Mouse (Mus musculus) ES-Bruce4 (cell line): ENCODE data around the gene Preb.

Experiments
- CTCF ChIP-seq: IDR thresholded peaks from one replicate; pipeline ENCODE4 v1.8.1; 2011; ENCODE audit warnings: low read depth, low read length
- POLR2A ChIP-seq: IDR thresholded peaks from one replicate; pipeline ENCODE4 v1.8.1; 2011; ENCODE audit warnings: low read length; ENCODE audit not compliant: insufficient read depth

- no peak for TF ChIP-seq POLR2A
- TF ChIP-seq CTCF = peak; percentile 45
These were observed 30.0 kb downstream of the Preb start for GRCm38 (mm10) chr5:30930121-30930520.
